Mouse (Mus musculus) liver, embryonic 14.5 days (tissue): ENCODE measurements around the gene Sirt7. TPM values are rescaled to one million over a fixed set of nuclear protein-coding genes. Genes with fewer than 3 reads are reported as not detected.

Experiments
- ATAC-seq: fragments of 200-750 bp; cut with Nextera tagmentation; 2 replicates; pipeline ENCODE4 v1.8.0; 2017; ENCODE audit warnings: moderate number of reproducible peaks, mild to moderate bottlenecking, moderate library complexity; ENCODE audit not compliant: insufficient read depth
- DNase-seq, 3 experiments: peaks; one replicate each; pipeline ENCODE4 v3.0.0-alpha.2; 2012 to 2013; ENCODE audit warnings: low read depth in 3 of 3, low spot score in 3 of 3
- H3K27ac ChIP-seq: fragments of 300-500 bp; sonication (generic); 2 replicates; pipeline ENCODE4 v1.5.1; 2014; ENCODE audit warnings: moderate library complexity, mild to moderate bottlenecking, control low read depth, inconsistent platforms
- H3K27me3 ChIP-seq: fragments of 300-500 bp; sonication (generic); 2 replicates; pipeline ENCODE4 v1.6.1; 2014; ENCODE audit warnings: mild to moderate bottlenecking, low read length, moderate library complexity; ENCODE audit not compliant: control insufficient read depth, insufficient read depth
- H3K36me3 ChIP-seq: fragments of 300-500 bp; sonication (generic); replicated peaks from 2 replicates; pipeline ENCODE4 v1.6.1; 2014; ENCODE audit warnings: low read depth; ENCODE audit not compliant: control insufficient read depth, insufficient read depth
- H3K4me1 ChIP-seq, 2 experiments: fragments of 200-500 bp in 1 of 2; fragments of 300-500 bp in 1 of 2; sonication (generic) in 1 of 2; replicated peaks; 2 replicates each; pipeline ENCODE4 v1.6.1; 2012 to 2014; ENCODE audit warnings: antibody characterized with exemption in 1 of 2, inconsistent platforms in 1 of 2, low read length in 1 of 2; ENCODE audit not compliant: control insufficient read depth in 2 of 2, insufficient read depth in 2 of 2
- H3K4me2 ChIP-seq: fragments of 300-500 bp; sonication (generic); 2 replicates; pipeline ENCODE4 v1.6.1; 2014; ENCODE audit warnings: low read depth, mild to moderate bottlenecking, control low read depth, moderate library complexity
- H3K4me3 ChIP-seq, 2 experiments: fragments of 200-500 bp in 1 of 2; fragments of 300-500 bp in 1 of 2; sonication (generic) in 1 of 2; 2 replicates each; pipeline ENCODE4 v1.5.1; 2012 to 2014; ENCODE audit warnings: low read depth in 2 of 2, low read length in 2 of 2, mild to moderate bottlenecking in 2 of 2, control low read depth in 1 of 2, inconsistent platforms in 1 of 2, moderate library complexity in 1 of 2; ENCODE audit not compliant: insufficient read depth in 1 of 2
- H3K9ac ChIP-seq: fragments of 300-500 bp; sonication (generic); replicated peaks from 2 replicates; pipeline ENCODE4 v1.6.1; 2014; ENCODE audit warnings: mild to moderate bottlenecking, control low read depth, moderate library complexity
- H3K9me3 ChIP-seq: fragments of 300-500 bp; sonication (generic); 2 replicates; pipeline ENCODE4 v1.6.1; 2016; ENCODE audit warnings: low read length, mixed read lengths; ENCODE audit not compliant: control insufficient read depth
- CTCF ChIP-seq: IDR thresholded peaks from 2 replicates; pipeline ENCODE4 v1.5.1; 2016; ENCODE audit warnings: antibody characterized with exemption, low read depth, control low read depth
- EP300 ChIP-seq: IDR thresholded peaks from 2 replicates; pipeline ENCODE4 v1.6.1; 2016; ENCODE audit warnings: antibody characterized with exemption, low read depth
- WGBS: fragments of 180-500 bp; shearing (Covaris S2); extraction: QIAGEN DNeasy Blood & Tissue Kit; methylation state at CpG from one replicate; pipeline ENCODE4 v1.1.7; 2014; ENCODE audit not compliant: insufficient replicate concordance; 5-methylcytosine and 5-hydroxymethylcytosine counted together
- polyA plus RNA-seq, 2 experiments: library from polyadenylated mRNA; depleted of rRNA in 1 of 2; stranded (reverse) in 1 of 2; unstranded in 1 of 2; fragments of >200 nt; fragmentation: Nextera tagmentation in 1 of 2; extraction: Ambion mirVana in 1 of 2; gene quantifications; 2 replicates each; pipeline versions ENCODE4 v1.2.1 to v1.2.3; 2012 to 2014

Sirt7 gene
- polyA plus RNA-seq, 2 experiments = 22.0 to 30.8 TPM

DNA sequence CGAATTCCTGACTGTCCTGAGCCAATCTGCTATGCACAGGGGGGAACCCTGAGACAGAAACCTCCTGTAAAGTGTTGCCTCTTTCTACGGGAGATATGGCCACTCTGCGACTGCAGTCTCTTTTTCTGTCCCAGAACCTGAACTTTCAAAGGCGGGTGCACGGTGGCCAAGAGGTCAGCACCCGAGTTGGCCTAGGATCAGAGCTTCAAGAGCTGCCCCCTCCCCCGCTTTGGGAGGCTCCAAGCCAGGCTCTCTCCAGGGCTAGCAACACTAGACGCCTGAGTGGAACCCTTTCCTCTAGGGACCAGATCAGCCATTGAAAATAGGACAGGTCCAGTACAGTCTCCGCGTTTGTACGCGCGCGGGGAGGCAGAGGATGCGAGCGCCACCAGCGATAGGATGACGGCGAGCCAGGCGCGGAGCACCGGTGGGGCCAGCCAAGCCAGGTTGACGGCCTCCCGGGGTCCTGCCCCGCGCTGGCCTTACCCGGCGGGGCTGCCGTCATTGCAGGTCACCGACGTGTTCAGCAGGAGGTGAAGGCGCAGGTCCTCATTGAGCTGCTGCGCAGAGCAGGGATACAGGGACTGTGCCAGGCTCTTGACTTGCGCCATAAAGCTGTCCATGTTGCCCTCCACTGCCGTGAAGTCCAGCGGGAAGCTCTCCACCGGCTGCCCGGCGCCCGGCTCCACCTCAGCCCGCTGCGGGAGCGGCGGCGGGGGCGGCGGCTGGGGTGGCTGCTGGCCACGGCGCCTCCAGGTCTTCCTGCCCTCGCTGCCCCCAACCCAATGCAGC, 34.7 kb upstream of the Sirt7 start:
- Histone ChIP-seq H3K4me3 (peak overlapping the region in 1 of 2 experiments; percentile 30; a peak in 2 of 4 replicates), H3K27ac (no peak overlapping the region), H3K4me1 (no peaks in the 10 kb centered on the region), H3K9ac (no peak overlapping the region), H3K36me3 (no peaks in the 10 kb centered on the region), H3K9me3 (no peaks in the 10 kb centered on the region), H3K27me3 (peaks cover 63% of the 10 kb centered on the region), H3K4me2 (peak overlapping the region; percentile 44)
- no peak for DNase-seq
- 5% methylated on average over 50 of the region's 50 CpGs for WGBS
- TF ChIP-seq CTCF = no peak
- TF ChIP-seq EP300 = no peak
- no peak for ATAC-seq

GRCm38 (mm10) chr11:120658876-120659410, 33.9 kb upstream of the Sirt7 start:
- no peak overlapping the region for H3K4me3 ChIP-seq
- H3K4me2 ChIP-seq = no peak overlapping the region
- H3K9me3 ChIP-seq = no peaks in the 10 kb centered on the region
- DNase-seq (peak in 2 of 3 experiments; percentile 26 to 30), ATAC-seq (no peak)
- H3K27me3 ChIP-seq = peaks cover 63% of the 10 kb centered on the region
- H3K4me1 ChIP-seq = no peaks in the 10 kb centered on the region
- H3K9ac ChIP-seq = no peak overlapping the region
- no peaks in the 10 kb centered on the region for H3K36me3 ChIP-seq
- 3% methylated on average over 24 of the region's 24 CpGs for WGBS
- TF ChIP-seq EP300 = no peak
- peak; percentile 92 for TF ChIP-seq CTCF
- H3K27ac ChIP-seq = no peak overlapping the region

DNA sequence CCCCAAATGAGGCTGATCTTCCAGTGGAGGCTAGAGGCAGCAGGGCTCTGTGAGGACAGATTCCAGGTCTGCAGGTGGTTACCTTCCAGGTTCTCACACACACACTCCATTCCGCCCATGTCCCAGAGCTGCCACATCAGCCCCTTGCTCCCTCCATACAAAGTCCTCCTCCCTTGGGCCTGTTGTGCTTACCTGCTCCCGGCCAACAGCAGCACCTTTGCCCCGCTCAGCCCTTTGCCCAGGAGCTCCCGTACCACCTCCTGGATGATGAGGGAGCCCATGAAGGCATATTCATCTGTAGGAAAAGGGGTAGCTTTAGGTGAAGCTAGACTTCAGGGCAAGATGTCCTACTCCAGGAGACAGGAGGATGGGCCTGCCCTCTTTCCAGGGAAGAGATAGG, 32.3 kb upstream of the Sirt7 start:
- Histone ChIP-seq H3K36me3 (no peaks in the 10 kb centered on the region), H3K4me2 (no peak overlapping the region), H3K27me3 (peaks cover 52% of the 10 kb centered on the region), H3K9me3 (no peaks in the 10 kb centered on the region), H3K9ac (no peak overlapping the region), H3K27ac (no peak overlapping the region), H3K4me1 (no peaks in the 10 kb centered on the region), H3K4me3 (no peak overlapping the region)
- TF ChIP-seq EP300 = no peak
- no peak for TF ChIP-seq CTCF
- DNase-seq (no peak), ATAC-seq (no peak)
- 69% methylated on average over 4 of the region's 4 CpGs for WGBS

DNA sequence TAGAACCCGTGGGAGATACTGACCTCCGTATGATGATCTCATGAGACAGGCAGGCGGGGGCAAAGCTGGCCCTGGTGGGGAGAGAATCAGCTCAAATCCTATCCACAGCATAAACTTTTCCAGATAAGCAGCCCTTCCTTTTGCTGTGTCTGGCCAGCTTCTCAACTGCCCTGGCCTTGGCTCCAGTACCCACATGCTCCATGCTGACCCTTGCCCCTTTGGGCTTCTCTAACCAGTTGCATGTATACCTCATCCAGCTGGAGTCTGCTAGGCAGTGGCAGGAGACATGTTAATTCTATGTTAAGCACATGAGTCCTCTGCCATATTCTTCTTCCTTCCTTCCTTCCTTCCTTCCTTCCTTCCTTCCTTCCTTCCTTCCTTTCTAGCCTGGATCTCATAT, 29.7 kb upstream of the Sirt7 start:
- no peak for DNase-seq
- H3K4me2 ChIP-seq = no peak overlapping the region
- H3K4me1 ChIP-seq = no peaks in the 10 kb centered on the region
- no peak for ATAC-seq
- H3K36me3 ChIP-seq = no peaks in the 10 kb centered on the region
- no peak for TF ChIP-seq EP300
- TF ChIP-seq CTCF = no peak
- H3K4me3 ChIP-seq = no peak overlapping the region
- 49% methylated on average over 3 of the region's 3 CpGs for WGBS
- H3K27ac ChIP-seq = no peak overlapping the region
- no peak overlapping the region for H3K9ac ChIP-seq
- H3K27me3 ChIP-seq = peaks cover 26% of the 10 kb centered on the region
- H3K9me3 ChIP-seq = no peaks in the 10 kb centered on the region

DNA sequence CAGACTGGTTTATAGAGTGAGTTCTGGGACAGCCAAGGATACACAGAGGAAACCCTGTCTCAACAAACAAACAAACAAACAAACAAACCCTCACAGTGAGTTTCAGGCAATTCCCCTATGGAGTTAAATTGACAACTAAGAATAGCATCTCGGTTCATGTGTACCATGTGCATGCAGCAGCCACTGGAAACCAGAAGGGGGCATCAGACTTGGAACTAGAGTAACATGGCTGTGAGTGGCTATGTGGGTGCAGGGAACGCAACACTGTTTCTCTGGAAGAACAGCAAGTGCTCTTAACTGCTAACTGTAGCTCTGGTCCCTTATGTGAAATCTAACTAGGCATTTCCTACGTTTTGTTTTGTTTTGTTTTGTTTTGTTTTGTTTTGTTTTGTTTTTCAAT, 26.8 kb upstream of the Sirt7 start:
- Histone ChIP-seq H3K27me3 (peaks cover 6% of the 10 kb centered on the region; the same call in 1 of the 2 replicates), H3K36me3 (no peaks in the 10 kb centered on the region), H3K4me2 (no peak overlapping the region), H3K9me3 (no peaks in the 10 kb centered on the region), H3K4me3 (no peak overlapping the region), H3K4me1 (no peaks in the 10 kb centered on the region; a peak in 1 of 4 replicates), H3K27ac (no peak overlapping the region), H3K9ac (no peak overlapping the region)
- DNase-seq = no peak
- 56% methylated on average over 3 of the region's 3 CpGs for WGBS
- TF ChIP-seq CTCF (peak; percentile 74), EP300 (no peak)
- ATAC-seq = no peak
